Mouse (Mus musculus) small intestine, adult 2 months (tissue): ENCODE results near the gene Sema5b. TPM values are rescaled to one million over a fixed set of nuclear protein-coding genes. Genes with fewer than 3 reads are reported as not detected.

ENCODE experiments used
- H3K27ac ChIP-seq: fragments of 200-500 bp; 2 replicates; pipeline ENCODE4 v1.5.1; 2012; ENCODE audit warnings: low read depth, low read length, control low read depth, inconsistent platforms; ENCODE audit not compliant: insufficient read depth
- H3K27me3 ChIP-seq: fragments of 200-500 bp; 2 replicates; pipeline ENCODE4 v1.6.1; 2012; ENCODE audit warnings: mild to moderate bottlenecking, moderate library complexity, low read length, inconsistent platforms; ENCODE audit not compliant: control insufficient read depth, insufficient read depth
- H3K36me3 ChIP-seq: fragments of 200-500 bp; 2 replicates; pipeline ENCODE4 v1.6.1; 2012; ENCODE audit warnings: mild to moderate bottlenecking, low read length, control low read depth, inconsistent platforms; ENCODE audit not compliant: control insufficient read depth, insufficient read depth
- H3K4me1 ChIP-seq: fragments of 200-500 bp; 2 replicates; pipeline ENCODE4 v1.6.1; 2012; ENCODE audit warnings: low read length, inconsistent platforms, mixed read lengths; ENCODE audit not compliant: control insufficient read depth, insufficient read depth, insufficient read length
- H3K4me3 ChIP-seq: fragments of 200-500 bp; 2 replicates; pipeline ENCODE4 v1.5.1; 2012; ENCODE audit warnings: low read depth, mild to moderate bottlenecking, control low read depth, inconsistent platforms, low read length, moderate library complexity
- CTCF ChIP-seq: fragments of 200-500 bp; IDR thresholded peaks from 2 replicates; pipeline ENCODE4 v1.5.1; 2012; ENCODE audit warnings: low read depth, mild to moderate bottlenecking, control low read depth, inconsistent platforms, low read length, moderate library complexity, mixed read lengths; ENCODE audit not compliant: insufficient replicate concordance, insufficient read length; ENCODE audit errors: extremely low read depth
- POLR2A ChIP-seq: fragments of 200-500 bp; IDR thresholded peaks from 2 replicates; pipeline ENCODE4 v1.6.1; 2012; ENCODE audit warnings: low read depth, mild to moderate bottlenecking, control low read depth, inconsistent platforms, low read length, moderate library complexity
- WGBS: fragments of 180-500 bp; shearing (Covaris S2); methylation state at CpG from one replicate; pipeline ENCODE4 v1.1.7; 2018; 5-methylcytosine and 5-hydroxymethylcytosine counted together
- polyA plus RNA-seq: library from polyadenylated mRNA; depleted of rRNA; stranded (reverse); fragments of >200 nt; gene quantifications from 2 replicates; pipeline ENCODE4 v1.2.3, GENCODE M21; 2012

Gene Sema5b
- polyA plus RNA-seq, 1 experiment, result 0.49 TPM

- 57% methylated on average over 11 of the region's 11 CpGs for WGBS
- no peaks in the 10 kb centered on the region for H3K36me3 ChIP-seq
- TF ChIP-seq CTCF (no peak), POLR2A (no peak)
- H3K27me3 ChIP-seq, result no peaks in the 10 kb centered on the region
- no peaks in the 10 kb centered on the region for H3K4me1 ChIP-seq
- H3K4me3 ChIP-seq, result no peak overlapping the region
- H3K27ac ChIP-seq, result no peak overlapping the region
Observed at GRCm38 (mm10) chr16:35509331-35510070, 31.4 kb upstream of the Sema5b start.

DNA sequence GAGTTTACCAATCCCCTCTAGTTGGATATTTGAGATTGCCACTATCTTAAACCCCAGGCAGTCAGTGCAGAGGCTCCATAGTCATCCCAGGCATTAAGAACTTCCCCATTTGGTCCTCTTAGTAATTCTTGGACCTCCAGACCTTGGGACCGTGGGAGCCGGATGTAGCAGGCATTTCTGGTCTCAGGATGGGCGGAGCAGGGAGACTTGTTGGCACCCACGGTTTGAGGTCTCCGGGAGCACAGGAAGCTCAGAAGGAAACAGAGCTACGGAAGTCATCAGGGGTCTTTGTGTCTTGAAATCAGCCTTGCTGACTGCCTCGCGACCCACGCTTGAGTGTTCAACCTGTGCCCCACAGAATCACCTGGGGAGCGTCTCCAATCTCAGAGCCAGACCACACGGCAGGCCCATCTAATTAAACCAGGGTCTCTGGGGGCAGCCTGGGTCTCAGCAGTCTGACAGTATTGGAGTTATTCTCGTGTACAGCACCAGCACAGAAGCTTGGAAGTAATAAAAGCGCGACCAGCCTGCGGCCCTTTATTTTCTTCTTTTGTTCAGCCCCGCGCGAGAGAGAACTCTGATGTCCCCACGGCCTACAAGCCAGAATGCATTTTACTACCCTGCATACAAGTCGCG lies 24.9 kb upstream of the Sema5b start:
- 80% methylated on average over 21 of the region's 21 CpGs for WGBS

DNA sequence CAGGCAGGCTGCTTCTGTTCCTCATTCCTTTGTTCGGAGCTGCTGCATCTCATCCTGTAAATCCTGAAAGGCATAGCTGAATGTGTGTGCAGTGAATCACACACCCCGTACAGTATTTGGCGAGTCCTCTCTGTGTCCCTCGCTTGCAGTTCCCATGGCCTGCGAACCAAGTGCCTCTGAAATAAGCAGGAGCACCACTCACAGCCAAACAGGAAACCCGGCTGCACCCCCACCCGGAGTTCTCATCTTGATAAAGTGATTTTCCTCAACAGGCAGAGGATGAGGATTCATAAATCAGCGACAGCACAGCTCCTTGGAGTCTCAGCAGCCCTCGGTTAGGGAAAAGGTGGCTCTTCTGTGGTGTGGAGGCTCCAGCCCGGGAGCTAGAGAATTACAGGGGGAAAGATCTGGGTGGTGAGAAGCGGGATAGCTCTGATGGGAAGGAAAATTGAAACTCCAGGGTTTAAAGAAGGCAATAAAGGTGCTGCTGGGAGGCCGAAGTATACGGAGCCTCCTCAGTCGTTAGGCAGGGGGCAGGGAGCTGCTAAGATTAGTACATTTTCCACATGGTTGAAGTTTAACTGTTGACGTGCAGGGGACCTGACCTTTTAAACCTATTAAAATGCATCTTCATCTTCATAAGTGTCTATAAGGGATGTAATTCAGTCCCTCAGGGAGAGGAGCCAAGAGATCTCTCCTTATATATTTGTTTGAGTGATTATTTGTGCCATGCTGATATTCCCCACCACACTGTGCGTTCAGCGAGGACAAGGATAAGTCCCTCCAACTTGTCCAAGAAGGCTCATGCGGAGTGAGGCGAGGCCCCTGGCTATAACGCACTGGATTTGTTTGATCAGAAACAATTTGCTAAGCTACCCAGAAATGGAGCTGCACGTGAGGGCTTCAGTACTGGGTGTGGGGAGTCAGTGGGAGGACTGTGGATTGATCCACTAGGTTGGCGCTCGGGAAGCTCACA lies 22.7 kb upstream of the Sema5b start:
- Histone ChIP-seq H3K27me3 (peaks cover 4% of the 10 kb centered on the region; the same call in 1 of the 2 replicates), H3K27ac (no peak overlapping the region), H3K4me1 (peaks cover 6% of the 10 kb centered on the region; the same call in 1 of the 2 replicates), H3K36me3 (no peaks in the 10 kb centered on the region), H3K4me3 (no peak overlapping the region)
- WGBS, result 33% methylated on average over 23 of the region's 23 CpGs
- no peak for TF ChIP-seq POLR2A
- TF ChIP-seq CTCF, result no peak

More for the DNA sequence above, 24.9 kb upstream of the Sema5b start:
- H3K4me3 ChIP-seq, result no peak overlapping the region
- H3K36me3 ChIP-seq, result no peaks in the 10 kb centered on the region
- TF ChIP-seq CTCF, result no peak
- peaks cover 6% of the 10 kb centered on the region; the same call in 1 of the 2 replicates for H3K4me1 ChIP-seq
- no peak overlapping the region for H3K27ac ChIP-seq
- H3K27me3 ChIP-seq, result peaks cover 4% of the 10 kb centered on the region; the same call in 1 of the 2 replicates

- no peak overlapping the region for H3K4me3 ChIP-seq
- peaks cover 6% of the 10 kb centered on the region; the same call in 1 of the 2 replicates for H3K4me1 ChIP-seq
- H3K36me3 ChIP-seq, result no peaks in the 10 kb centered on the region
- TF ChIP-seq POLR2A (no peak), CTCF (no peak)
- H3K27me3 ChIP-seq, result peaks cover 4% of the 10 kb centered on the region; the same call in 1 of the 2 replicates
- 63% methylated on average over 7 of the region's 7 CpGs for WGBS
- no peak overlapping the region for H3K27ac ChIP-seq
Observed at GRCm38 (mm10) chr16:35519245-35519644, 21.7 kb upstream of the Sema5b start.

DNA sequence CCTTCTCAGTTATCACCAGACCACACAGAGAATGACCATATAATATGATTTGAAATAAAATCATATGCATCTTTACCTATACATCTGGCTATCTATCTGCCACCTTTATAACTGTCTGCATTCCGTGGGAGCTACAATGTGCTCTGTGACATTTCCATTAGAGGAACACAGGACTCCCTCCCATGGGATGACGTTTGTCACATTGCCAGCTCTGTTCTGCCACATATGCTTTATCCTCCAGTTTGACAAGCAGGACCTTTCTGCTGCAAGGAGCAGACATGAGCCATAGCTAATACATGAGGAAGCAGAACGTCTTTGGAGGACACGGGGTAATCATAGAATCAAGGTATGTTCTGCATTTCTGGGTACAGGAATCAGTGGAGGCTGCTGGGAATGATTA lies 16.7 kb upstream of the Sema5b start:
- H3K4me1 ChIP-seq, result peaks cover 4% of the 10 kb centered on the region; the same call in 1 of the 2 replicates
- 60% methylated on average over 4 of the region's 4 CpGs for WGBS

GRCm38 (mm10) chr16:35534630-35535029 lies 6.3 kb upstream of the Sema5b start:
- no peak for TF ChIP-seq POLR2A
- WGBS, result 63% methylated on average over 3 of the region's 3 CpGs
- Histone ChIP-seq H3K4me1 (no peaks in the 10 kb centered on the region), H3K4me3 (no peak overlapping the region), H3K27ac (no peak overlapping the region), H3K36me3 (no peaks in the 10 kb centered on the region), H3K27me3 (no peaks in the 10 kb centered on the region)

More for the DNA sequence above, 16.7 kb upstream of the Sema5b start:
- no peaks in the 10 kb centered on the region for H3K27me3 ChIP-seq
- H3K4me3 ChIP-seq, result no peak overlapping the region
- no peak overlapping the region for H3K27ac ChIP-seq
- no peaks in the 10 kb centered on the region for H3K36me3 ChIP-seq
- TF ChIP-seq POLR2A (no peak), CTCF (no peak)
